Mouse (Mus musculus) ovary, postnatal 36 days (tissue): ENCODE results near the gene Ston2.

Source experiments
- DNase-seq: peaks from one replicate; pipeline ENCODE4 v3.0.0; 2022; ENCODE audit warnings: low spot score, mixed read lengths

Ston2 gene

GRCm38 (mm10) chr12:91699451-91700141, 88.6 kb downstream of the Ston2 start:
- no peak for DNase-seq

GRCm38 (mm10) chr12:91696231-91696630, 92.0 kb downstream of the Ston2 start:
- DNase-seq: no peak

- no peak for DNase-seq
These were observed 92.4 kb downstream of the Ston2 start for GRCm38 (mm10) chr12:91695761-91696160.

- DNase-seq: no peak
These were observed 93.4 kb downstream of the Ston2 start for GRCm38 (mm10) chr12:91694748-91695147.

- DNase-seq: no peak
These were observed 94.6 kb downstream of the Ston2 start for GRCm38 (mm10) chr12:91693566-91693965.

- DNase-seq: no peak
These were observed 95.2 kb downstream of the Ston2 start for GRCm38 (mm10) chr12:91692991-91693390.

GRCm38 (mm10) chr12:91685674-91686290, 102.4 kb downstream of the Ston2 start:
- no peak for DNase-seq

GRCm38 (mm10) chr12:91684840-91685415, 103.3 kb downstream of the Ston2 start:
- no peak for DNase-seq

- no peak for DNase-seq
These were observed 103.9 kb downstream of the Ston2 start for GRCm38 (mm10) chr12:91684101-91684839.

- no peak for DNase-seq
These were observed 104.6 kb downstream of the Ston2 start for GRCm38 (mm10) chr12:91683549-91684100.

- DNase-seq: no peak
These were observed 105.1 kb downstream of the Ston2 start for GRCm38 (mm10) chr12:91683096-91683495.

GRCm38 (mm10) chr12:91679320-91680064, 108.7 kb downstream of the Ston2 start:
- DNase-seq: no peak

- DNase-seq: no peak
These were observed 112.2 kb downstream of the Ston2 start for GRCm38 (mm10) chr12:91675937-91676336.

- DNase-seq: no peak
These were observed 115.0 kb downstream of the Ston2 start for GRCm38 (mm10) chr12:91673141-91673540.

- DNase-seq: no peak
These were observed 115.7 kb downstream of the Ston2 start for GRCm38 (mm10) chr12:91672528-91672927.

GRCm38 (mm10) chr12:91668529-91669245, 119.5 kb downstream of the Ston2 start:
- no peak for DNase-seq

GRCm38 (mm10) chr12:91667741-91668140, 120.4 kb downstream of the Ston2 start:
- DNase-seq: no peak

GRCm38 (mm10) chr12:91666607-91667006, 121.6 kb downstream of the Ston2 start:
- no peak for DNase-seq

- no peak for DNase-seq
These were observed 122.8 kb downstream of the Ston2 start for GRCm38 (mm10) chr12:91665431-91665830.

GRCm38 (mm10) chr12:91663260-91663659, 124.9 kb downstream of the Ston2 start:
- no peak for DNase-seq

- DNase-seq: no peak
These were observed 125.3 kb downstream of the Ston2 start for GRCm38 (mm10) chr12:91662844-91663243.
